Mouse (Mus musculus) layer of hippocampus, postnatal 14 days (tissue): ENCODE measurements around the gene Gm29110. TPM values are rescaled to one million over a fixed set of nuclear protein-coding genes. Genes with fewer than 3 reads are reported as not detected.
"Not testable (repeated sequence)": the region's sequence is repeated elsewhere in the genome, so short reads cannot be mapped to it uniquely, and the experiment has no call there.

Experiments
- DNase-seq, 2 experiments: peaks; one replicate each; pipeline ENCODE4 v3.0.0; 2021 to 2022; ENCODE audit warnings: low spot score in 2 of 2, mixed read lengths in 1 of 2
- long read RNA-seq, 2 experiments: library from polyadenylated mRNA; stranded (forward); transcript quantifications; one replicate each; pipeline ENCODE4 v2.0.0; 2021
- total RNA-seq, 2 experiments: library from RNA; stranded (reverse); gene quantifications; 2 replicates each; pipeline ENCODE4 v1.2.3; 2021

Gm29110 gene
- not detected for total RNA-seq
- long read RNA-seq, experiment 1, result 0 reads
- long read RNA-seq, experiment 2, result 0 reads

- not testable (repeated sequence) for DNase-seq
Measured at GRCm38 (mm10) chrY:74470231-74470630, at the start of gene Gm29110. Gene Gm29110, plus strand, starts transcription at chrY:74470531.

Other genes starting within 250 kb of the Gm29110 start
- gene Gm21913, start 153.4 kb downstream of the Gm29110 start, total RNA-seq, result not detected